Mouse (Mus musculus): ENCODE measurements at regions not wholly inside any gene's neighbourhood (a gene's known extent, or its start where the extent isn't known, plus 50 kb on each side); places are given as distances from the start of the nearest gene placed in this dataset.

DNA sequence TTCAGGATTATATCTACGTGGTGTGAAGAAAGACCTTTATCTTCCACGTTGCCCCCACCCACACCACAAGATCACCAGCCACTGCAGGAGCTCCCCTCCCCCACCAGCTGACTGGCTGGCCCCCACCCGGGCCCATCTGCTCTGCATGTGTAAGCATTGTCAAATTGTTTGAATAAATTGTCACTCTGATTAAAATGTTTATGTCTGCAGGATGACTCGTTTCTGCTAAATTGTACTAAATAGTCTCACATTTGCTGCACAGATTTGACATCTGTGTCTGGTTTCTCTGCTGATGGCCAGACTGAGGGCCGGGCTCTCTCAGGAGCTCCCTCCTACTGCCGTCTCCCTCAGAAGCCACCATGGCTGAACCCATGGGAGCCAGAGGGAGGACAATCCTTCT, 119.2 kb upstream of the Pmepa1 start:
- no peak for TF ChIP-seq CTCF (IDR thresholded peaks at IDR 0.05; ENCODE audit: extremely low read depth, insufficient read depth, low read length)
- no peak for TF ChIP-seq POLR2A (IDR thresholded peaks at IDR 0.05; ENCODE audit: extremely low read depth, insufficient read depth, low read length)
